Mouse (Mus musculus) intestine, postnatal 0 days (tissue): ENCODE measurements at regions not wholly inside any gene's neighbourhood (a gene's known extent, or its start where the extent isn't known, plus 50 kb on each side); places are given as distances from the start of the nearest gene placed in this dataset.

ENCODE experiments used
- ATAC-seq: fragments of 200-750 bp; cut with Nextera tagmentation; 2 replicates; pipeline ENCODE4 v1.8.0; 2017; ENCODE audit warnings: mild to moderate bottlenecking, moderate TSS enrichment, moderate library complexity
- H3K27ac ChIP-seq: fragments of 300-500 bp; sonication (generic); 2 replicates; pipeline ENCODE4 v1.5.1; 2014; ENCODE audit warnings: mild to moderate bottlenecking, low read depth, low read length, moderate library complexity
- H3K27me3 ChIP-seq: fragments of 300-500 bp; sonication (generic); replicated peaks from 2 replicates; pipeline ENCODE4 v1.6.1; 2014; ENCODE audit warnings: low read length, mixed read lengths; ENCODE audit not compliant: control insufficient read depth, insufficient read depth
- H3K36me3 ChIP-seq: fragments of 300-500 bp; sonication (generic); 2 replicates; pipeline ENCODE4 v1.6.1; 2014; ENCODE audit warnings: mild to moderate bottlenecking, moderate library complexity; ENCODE audit not compliant: control insufficient read depth, insufficient read depth
- H3K4me1 ChIP-seq: fragments of 300-500 bp; sonication (generic); replicated peaks from 2 replicates; pipeline ENCODE4 v1.6.1; 2014; ENCODE audit warnings: antibody characterized with exemption, low read length, mixed read lengths; ENCODE audit not compliant: control insufficient read depth, insufficient read depth
- H3K4me2 ChIP-seq: fragments of 300-500 bp; sonication (generic); replicated peaks from 2 replicates; pipeline ENCODE4 v1.6.1; 2014; ENCODE audit warnings: low read depth, mild to moderate bottlenecking, moderate library complexity
- H3K4me3 ChIP-seq: fragments of 300-500 bp; sonication (generic); 2 replicates; pipeline ENCODE4 v1.5.1; 2014; ENCODE audit warnings: low read depth, low read length
- H3K9ac ChIP-seq: fragments of 300-500 bp; sonication (generic); 2 replicates; pipeline ENCODE4 v1.6.1; 2014; ENCODE audit warnings: mild to moderate bottlenecking, low read depth, low read length
- H3K9me3 ChIP-seq: fragments of 300-500 bp; sonication (generic); 2 replicates; pipeline ENCODE4 v1.6.1; 2016; ENCODE audit warnings: mixed run types; ENCODE audit not compliant: control insufficient read depth
- CTCF ChIP-seq: sonication (generic); IDR thresholded peaks from 2 replicates; pipeline ENCODE4 v1.5.1; 2016; ENCODE audit warnings: low read depth, mild to moderate bottlenecking, control low read depth, antibody characterized with exemption, moderate library complexity
- WGBS: fragments of 180-500 bp; shearing (Covaris S2); extraction: QIAGEN DNeasy Blood & Tissue Kit; methylation state at CpG from one replicate; pipeline ENCODE4 v1.1.7; 2014; 5-methylcytosine and 5-hydroxymethylcytosine counted together

GRCm38 (mm10) chr14:67141581-67142441 lies 1132.8 kb upstream of the Gulo start:
- H3K4me2 ChIP-seq, result 0 out of 2 replicates have a peak overlapping the region, but pooled peaks have one; percentile 9
- no peaks in the 10 kb centered on the region for H3K4me1 ChIP-seq
- H3K27me3 ChIP-seq, result no peaks in the 10 kb centered on the region
- WGBS, result 22% methylated on average over 15 of the region's 15 CpGs
- no peaks in the 10 kb centered on the region for H3K9me3 ChIP-seq
- no peak overlapping the region for H3K4me3 ChIP-seq
- TF ChIP-seq CTCF, result no peak
- H3K36me3 ChIP-seq, result no peaks in the 10 kb centered on the region
- ATAC-seq, result no peak
- H3K27ac ChIP-seq, result no peak overlapping the region
- no peak overlapping the region for H3K9ac ChIP-seq

- ATAC-seq, result no peak
- H3K4me3 ChIP-seq, result no peak overlapping the region
- H3K27me3 ChIP-seq, result no peaks in the 10 kb centered on the region
- no peak overlapping the region for H3K4me2 ChIP-seq
- no peaks in the 10 kb centered on the region for H3K4me1 ChIP-seq
- no peak overlapping the region for H3K9ac ChIP-seq
- H3K9me3 ChIP-seq, result no peaks in the 10 kb centered on the region
- no peak for TF ChIP-seq CTCF
- WGBS, result 56% methylated on average over 7 of the region's 7 CpGs
- H3K36me3 ChIP-seq, result no peaks in the 10 kb centered on the region
- no peak overlapping the region for H3K27ac ChIP-seq
These were observed 1132.1 kb upstream of the Gulo start for GRCm38 (mm10) chr14:67141151-67141550.

GRCm38 (mm10) chr14:67139674-67140073 lies 1130.7 kb upstream of the Gulo start:
- no peak for ATAC-seq
- TF ChIP-seq CTCF, result no peak
- Histone ChIP-seq H3K27ac (no peak overlapping the region), H3K4me3 (no peak overlapping the region), H3K9me3 (no peaks in the 10 kb centered on the region), H3K4me1 (no peaks in the 10 kb centered on the region), H3K4me2 (no peak overlapping the region), H3K9ac (no peak overlapping the region), H3K36me3 (no peaks in the 10 kb centered on the region), H3K27me3 (no peaks in the 10 kb centered on the region)

- 45% methylated on average over 5 of the region's 5 CpGs for WGBS
- TF ChIP-seq CTCF, result no peak
- Histone ChIP-seq H3K4me1 (no peaks in the 10 kb centered on the region), H3K4me2 (no peak overlapping the region), H3K9me3 (no peaks in the 10 kb centered on the region), H3K4me3 (no peak overlapping the region), H3K27me3 (no peaks in the 10 kb centered on the region), H3K36me3 (no peaks in the 10 kb centered on the region), H3K9ac (no peak overlapping the region), H3K27ac (no peak overlapping the region)
- ATAC-seq, result no peak
These were observed 1130.1 kb upstream of the Gulo start for GRCm38 (mm10) chr14:67139152-67139551.

- H3K27me3 ChIP-seq, result no peaks in the 10 kb centered on the region
- no peak for TF ChIP-seq CTCF
- no peaks in the 10 kb centered on the region for H3K36me3 ChIP-seq
- H3K27ac ChIP-seq, result no peak overlapping the region
- H3K9ac ChIP-seq, result no peak overlapping the region
- no peak for ATAC-seq
- H3K4me2 ChIP-seq, result peak overlapping the region; percentile 38; the same call in 1 of the 2 replicates
- H3K4me3 ChIP-seq, result no peak overlapping the region
- 49% methylated on average over 2 of the region's 2 CpGs for WGBS
- H3K4me1 ChIP-seq, result no peaks in the 10 kb centered on the region
- H3K9me3 ChIP-seq, result no peaks in the 10 kb centered on the region
These were observed 1127.1 kb upstream of the Gulo start for GRCm38 (mm10) chr14:67136141-67136498.

GRCm38 (mm10) chr14:67135221-67136140 lies 1126.5 kb upstream of the Gulo start:
- Histone ChIP-seq H3K27me3 (no peaks in the 10 kb centered on the region), H3K4me1 (no peaks in the 10 kb centered on the region), H3K27ac (peak overlapping the region; percentile 21; the same call in 1 of the 2 replicates), H3K4me3 (no peak overlapping the region), H3K9me3 (no peaks in the 10 kb centered on the region), H3K4me2 (peak overlapping the region; percentile 38; the same call in 1 of the 2 replicates), H3K36me3 (no peaks in the 10 kb centered on the region), H3K9ac (no peak overlapping the region)
- peak; percentile 34; the same call in 1 of the 2 replicates for TF ChIP-seq CTCF
- WGBS, result 30% methylated on average over 18 of the region's 18 CpGs
- peak; percentile 66; the same call in 1 of the 2 replicates for ATAC-seq
